Mouse (Mus musculus) layer of hippocampus, adult 11-12 months (tissue): Measurements from ENCODE around the gene Ugt1a6a.

ENCODE experiments used
- DNase-seq: peaks from one replicate; pipeline ENCODE4 v3.0.0; 2022; ENCODE audit warnings: low spot score

The Ugt1a6a gene

GRCm38 (mm10) chr1:88268070-88268469 lies 133.5 kb downstream of the Ugt1a6a start:
- DNase-seq, result no peak
